Mouse (Mus musculus): ENCODE data around the gene Nck2.

Gene Nck2

GRCm38 (mm10) chr1:43491506-43492269 is 47.3 kb downstream of the Nck2 start:
- in situ Hi-C loops (cut with MboI; ENCODE audit: low pct_unique_long_range_greater_than_20kb in 1 of 2, low sequenced_read_pairs in 2 of 2, unreplicated experiment in 1 of 2): no loop called here

GRCm38 (mm10) chr1:43492803-43493437 is 48.5 kb downstream of the Nck2 start:
- in situ Hi-C loops (cut with MboI; ENCODE audit: low pct_unique_long_range_greater_than_20kb in 1 of 2, low sequenced_read_pairs in 2 of 2, unreplicated experiment in 1 of 2): no loop called here

- in situ Hi-C loops (cut with MboI; ENCODE audit: low pct_unique_long_range_greater_than_20kb in 1 of 2, low sequenced_read_pairs in 2 of 2, unreplicated experiment in 1 of 2): no loop called here
These were observed 51.7 kb downstream of the Nck2 start for GRCm38 (mm10) chr1:43496051-43496450.

- in situ Hi-C loops (cut with MboI; ENCODE audit: low pct_unique_long_range_greater_than_20kb in 1 of 2, low sequenced_read_pairs in 2 of 2, unreplicated experiment in 1 of 2): no loop called here
These were observed 52.6 kb downstream of the Nck2 start for GRCm38 (mm10) chr1:43496993-43497392.

- in situ Hi-C loops (cut with MboI; ENCODE audit: low pct_unique_long_range_greater_than_20kb in 1 of 2, low sequenced_read_pairs in 2 of 2, unreplicated experiment in 1 of 2): no loop called here
These were observed 53.6 kb downstream of the Nck2 start for GRCm38 (mm10) chr1:43497951-43498350.

- in situ Hi-C loops (cut with MboI; ENCODE audit: low pct_unique_long_range_greater_than_20kb in 1 of 2, low sequenced_read_pairs in 2 of 2, unreplicated experiment in 1 of 2): no loop called here
These were observed 55.7 kb downstream of the Nck2 start for GRCm38 (mm10) chr1:43500121-43500520.

GRCm38 (mm10) chr1:43501143-43501919 is 57.0 kb downstream of the Nck2 start:
- in situ Hi-C loops (cut with MboI; ENCODE audit: low pct_unique_long_range_greater_than_20kb in 1 of 2, low sequenced_read_pairs in 2 of 2, unreplicated experiment in 1 of 2): no loop called here

GRCm38 (mm10) chr1:43501920-43502791 is 57.8 kb downstream of the Nck2 start:
- in situ Hi-C loops (cut with MboI; ENCODE audit: low pct_unique_long_range_greater_than_20kb in 1 of 2, low sequenced_read_pairs in 2 of 2, unreplicated experiment in 1 of 2): no loop called here

- in situ Hi-C loops (cut with MboI; ENCODE audit: low pct_unique_long_range_greater_than_20kb in 1 of 2, low sequenced_read_pairs in 2 of 2, unreplicated experiment in 1 of 2): no loop called here
These were observed 58.4 kb downstream of the Nck2 start for GRCm38 (mm10) chr1:43502792-43503146.

- in situ Hi-C loops (cut with MboI; ENCODE audit: low pct_unique_long_range_greater_than_20kb in 1 of 2, low sequenced_read_pairs in 2 of 2, unreplicated experiment in 1 of 2): no loop called here
These were observed 58.9 kb downstream of the Nck2 start for GRCm38 (mm10) chr1:43503261-43503660.

GRCm38 (mm10) chr1:43503676-43504075 is 59.3 kb downstream of the Nck2 start:
- in situ Hi-C loops (cut with MboI; ENCODE audit: low pct_unique_long_range_greater_than_20kb in 1 of 2, low sequenced_read_pairs in 2 of 2, unreplicated experiment in 1 of 2): no loop called here

- in situ Hi-C loops (cut with MboI; ENCODE audit: low pct_unique_long_range_greater_than_20kb in 1 of 2, low sequenced_read_pairs in 2 of 2, unreplicated experiment in 1 of 2): no loop called here
These were observed 59.9 kb downstream of the Nck2 start for GRCm38 (mm10) chr1:43504235-43504634.

GRCm38 (mm10) chr1:43506638-43507037 is 62.3 kb downstream of the Nck2 start:
- in situ Hi-C loops (cut with MboI; ENCODE audit: low pct_unique_long_range_greater_than_20kb in 1 of 2, low sequenced_read_pairs in 2 of 2, unreplicated experiment in 1 of 2): no loop called here

GRCm38 (mm10) chr1:43507809-43508208 is 63.4 kb downstream of the Nck2 start:
- in situ Hi-C loops (cut with MboI; ENCODE audit: low pct_unique_long_range_greater_than_20kb in 1 of 2, low sequenced_read_pairs in 2 of 2, unreplicated experiment in 1 of 2): no loop called here

- in situ Hi-C loops (cut with MboI; ENCODE audit: low pct_unique_long_range_greater_than_20kb in 1 of 2, low sequenced_read_pairs in 2 of 2, unreplicated experiment in 1 of 2): no loop called here
These were observed 66.9 kb downstream of the Nck2 start for GRCm38 (mm10) chr1:43511256-43511655.

GRCm38 (mm10) chr1:43511667-43512066 is 67.3 kb downstream of the Nck2 start:
- in situ Hi-C loops (cut with MboI; ENCODE audit: low pct_unique_long_range_greater_than_20kb in 1 of 2, low sequenced_read_pairs in 2 of 2, unreplicated experiment in 1 of 2): no loop called here

GRCm38 (mm10) chr1:43517405-43517804 is 73.0 kb downstream of the Nck2 start:
- in situ Hi-C loops (cut with MboI; ENCODE audit: low pct_unique_long_range_greater_than_20kb in 1 of 2, low sequenced_read_pairs in 2 of 2, unreplicated experiment in 1 of 2): no loop called here

- in situ Hi-C loops (cut with MboI; ENCODE audit: low pct_unique_long_range_greater_than_20kb in 1 of 2, low sequenced_read_pairs in 2 of 2, unreplicated experiment in 1 of 2): no loop called here
These were observed 76.0 kb downstream of the Nck2 start for GRCm38 (mm10) chr1:43520216-43520988.

Measured in mouse embryonic stem cell (cell line).